Mouse (Mus musculus): ENCODE data around the gene Apoa1. TPM values are rescaled to one million over a fixed set of nuclear protein-coding genes. Genes with fewer than 3 reads are reported as not detected.

The Apoa1 gene
- polyA plus RNA-seq (2015; fragmentation: Nextera tagmentation; extraction: Ambion mirVana) = 594 and 918 TPM in 2 replicates

DNA sequence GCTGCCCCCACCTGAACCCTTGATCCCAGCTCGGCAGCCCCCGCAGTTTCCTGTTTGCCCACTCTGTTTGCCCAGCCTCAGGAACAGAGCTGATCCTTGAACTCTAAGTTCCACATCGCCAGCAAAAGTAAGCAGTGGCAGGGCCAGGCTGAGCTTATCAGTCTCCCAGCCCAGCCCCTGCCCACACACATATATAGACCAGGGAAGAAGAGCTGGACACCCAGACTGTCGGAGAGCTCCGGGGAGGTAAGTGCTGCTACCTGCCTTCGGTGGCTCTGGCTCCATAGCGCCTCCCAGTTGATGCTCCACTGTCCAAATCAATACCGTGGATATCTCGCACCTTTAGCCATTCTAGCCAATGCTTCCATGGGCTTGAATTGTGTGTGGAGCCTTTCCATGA lies at the start of gene Apoa1:
Gene Apoa1, plus strand, starts transcription at position 90 of the 400 bp plus-strand sequence.

DNA sequence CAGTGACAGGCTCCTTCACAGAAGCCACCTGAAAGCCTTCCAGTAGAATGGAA lies 7.0 kb downstream of the Apoa1 start, which contains the start of gene Apoc3:
Gene Apoc3, minus strand, starts transcription at position 41 of the 53 bp plus-strand sequence.

DNA sequence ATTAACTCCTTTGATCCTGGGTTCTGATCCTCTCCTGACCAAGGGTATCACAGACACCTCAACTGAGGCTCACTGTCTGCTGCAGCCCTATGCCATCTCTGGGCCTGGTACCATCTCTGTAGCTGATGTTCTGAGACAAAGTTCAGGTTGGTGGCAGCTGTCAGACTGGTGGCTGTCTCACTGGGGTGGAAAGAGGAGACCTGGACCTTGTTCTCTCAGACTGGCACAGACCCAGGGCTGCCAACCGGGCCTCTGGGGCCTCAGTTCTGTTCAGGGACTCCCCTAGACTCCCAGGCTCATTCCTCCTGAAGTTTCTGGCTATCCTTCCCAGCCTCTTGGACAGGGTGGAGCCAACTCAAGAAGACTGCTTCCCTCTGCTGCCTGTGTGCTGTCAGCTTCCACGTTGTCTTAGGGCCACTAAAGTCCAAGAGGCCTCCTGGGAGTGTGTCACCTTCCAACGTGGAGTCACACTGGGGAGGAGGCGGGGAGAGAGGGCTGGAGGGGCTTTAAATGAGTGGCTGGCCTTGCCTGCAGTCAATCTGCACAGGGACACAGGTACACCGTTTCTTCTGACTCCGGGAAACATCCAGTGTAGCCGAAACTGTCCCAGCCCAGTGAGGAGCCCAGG lies 12.3 kb downstream of the Apoa1 start, which contains the start of gene Apoa4:
Gene Apoa4, plus strand, starts transcription at position 171 of the 628 bp plus-strand sequence.

DNA sequence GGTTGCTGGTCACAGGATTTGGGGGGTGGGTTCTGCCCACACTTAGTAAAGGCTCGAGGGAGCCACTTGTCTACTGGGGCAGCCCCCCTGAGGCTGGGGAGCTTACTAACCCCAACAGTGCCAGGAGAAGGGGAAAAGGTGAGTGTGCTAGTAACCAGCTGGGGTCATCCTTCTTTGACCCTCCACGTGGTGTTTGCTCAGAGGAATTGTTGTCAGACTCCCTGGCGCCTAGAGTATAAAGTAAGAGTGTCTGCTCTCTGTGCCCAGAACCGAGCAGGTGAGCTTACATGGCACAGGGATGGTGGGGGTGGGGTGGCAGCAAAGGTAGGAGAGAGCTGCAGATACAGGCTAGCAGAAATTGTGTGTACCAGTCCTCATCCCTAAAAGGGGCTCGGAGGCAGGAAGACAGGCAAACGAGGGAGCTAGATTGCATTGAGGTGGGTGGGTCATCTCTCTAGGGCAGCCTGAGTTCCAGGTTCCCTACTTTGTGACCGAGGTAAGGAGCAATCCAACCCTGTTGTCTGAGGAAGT lies 40.0 kb downstream of the Apoa1 start, which contains the start of gene Apoa5:
Gene Apoa5, plus strand, starts transcription at position 291 of the 531 bp plus-strand sequence.

DNA sequence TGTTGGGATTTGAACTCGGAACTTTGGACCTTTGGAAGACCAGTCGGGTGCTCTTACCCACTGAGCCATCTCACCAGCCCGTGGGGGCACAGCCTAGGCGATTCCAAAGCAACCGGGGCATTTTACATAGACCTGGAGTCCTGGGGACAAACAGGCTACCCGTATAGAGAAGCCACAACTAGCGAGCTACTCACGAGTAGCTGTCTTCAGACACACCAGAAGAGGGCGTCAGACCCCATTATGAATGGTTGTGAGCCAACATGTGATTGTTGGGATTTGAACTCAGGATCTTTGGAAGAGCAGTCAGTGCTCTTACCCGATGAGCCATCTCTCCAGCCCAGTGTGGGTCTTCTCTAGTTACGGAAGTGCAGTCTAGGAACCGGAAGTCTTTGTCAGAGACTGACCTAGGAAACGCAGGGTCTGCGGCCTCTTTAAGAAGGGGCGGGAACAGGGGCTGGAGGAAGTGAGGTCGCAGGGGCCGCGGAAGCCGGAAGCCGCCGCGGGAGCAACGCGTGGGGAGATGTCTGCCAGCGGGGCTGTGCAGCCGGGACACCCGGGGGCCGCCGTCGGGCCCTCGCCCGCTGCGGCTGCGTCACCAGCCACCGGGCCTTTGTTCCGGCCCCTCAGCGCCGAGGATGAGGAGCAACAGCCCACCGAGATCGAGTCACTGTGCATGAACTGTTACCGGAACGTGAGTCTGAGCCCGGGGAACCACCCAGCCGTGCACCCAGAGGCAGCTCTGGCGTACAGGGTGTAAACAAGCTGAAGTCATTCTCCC lies 44.5 kb downstream of the Apoa1 start, which contains the start of gene Zpr1:
Gene Zpr1, plus strand, starts transcription at position 388 of the 778 bp plus-strand sequence.

Other genes starting within 250 kb of the Apoa1 start
- gene Pafah1b2, start 215.9 kb upstream of the Apoa1 start, polyA plus RNA-seq (2015; fragmentation: Nextera tagmentation; extraction: Ambion mirVana) = 117 and 120 TPM in 2 replicates
- gene Sik3, start 215.8 kb upstream of the Apoa1 start, polyA plus RNA-seq (2015; fragmentation: Nextera tagmentation; extraction: Ambion mirVana) = 9.4 and 10.3 TPM in 2 replicates
- gene Apoc3, start 7.1 kb downstream of the Apoa1 start, polyA plus RNA-seq (2015; fragmentation: Nextera tagmentation; extraction: Ambion mirVana) = 20.8 and 41.9 TPM in 2 replicates
- gene Apoa4, start 12.1 kb downstream of the Apoa1 start, polyA plus RNA-seq (2015; fragmentation: Nextera tagmentation; extraction: Ambion mirVana) = 25.9 and 79.2 TPM in 2 replicates
- gene Apoa5, start 40.1 kb downstream of the Apoa1 start, polyA plus RNA-seq (2015; fragmentation: Nextera tagmentation; extraction: Ambion mirVana) = 20.8 and 25.8 TPM in 2 replicates
- gene Zpr1, start 44.5 kb downstream of the Apoa1 start, polyA plus RNA-seq (2015; fragmentation: Nextera tagmentation; extraction: Ambion mirVana) = 26.6 and 41.4 TPM in 2 replicates
- 8.6 and 10.0 TPM in 2 replicates for gene Bud13, start 54.4 kb downstream of the Apoa1 start, polyA plus RNA-seq (2015; fragmentation: Nextera tagmentation; extraction: Ambion mirVana)
- gene 4931429L15Rik, start 91.4 kb downstream of the Apoa1 start, polyA plus RNA-seq (2015; fragmentation: Nextera tagmentation; extraction: Ambion mirVana) = not detected in 2 replicates